Mouse (Mus musculus): Measurements from ENCODE around the gene Pym1.

- TF ChIP-seq CTCF (IDR thresholded peaks at IDR 0.05; ENCODE audit: extremely low read depth, insufficient read depth, insufficient read length, insufficient replicate concordance) (no peak), POLR2A (IDR thresholded peaks at IDR 0.05; ENCODE audit: low read depth, low read length) (no peak)
Measured at GRCm38 (mm10) chr10:128746972-128747645, 580 bp upstream of the Pym1 start.

All from spleen, adult 2 months (tissue).